Mouse (Mus musculus) G1E (cell line): ENCODE results near the gene Ccpg1os. TPM values are rescaled to one million over a fixed set of nuclear protein-coding genes. Genes with fewer than 3 reads are reported as not detected.

ENCODE experiments used
- ATAC-seq: 2 replicates; pipeline ENCODE4 v1.8.0; 2016; ENCODE audit warnings: mild to moderate bottlenecking; ENCODE audit not compliant: insufficient number of reproducible peaks, poor library complexity, low FRiP score, severe bottlenecking; ENCODE audit errors: extremely low read depth
- DNase-seq: peaks from one replicate; pipeline ENCODE4 v3.0.0; 2012; ENCODE audit warnings: low spot score
- H3K27me3 ChIP-seq: 2 replicates; pipeline ENCODE4 v1.6.1; 2012; ENCODE audit warnings: mild to moderate bottlenecking, low read length, inconsistent platforms; ENCODE audit not compliant: insufficient read depth
- H3K36me3 ChIP-seq: replicated peaks from 2 replicates; pipeline ENCODE3; 2012; ENCODE audit warnings: mild to moderate bottlenecking, inconsistent platforms
- H3K4me1 ChIP-seq: 2 replicates; pipeline ENCODE4 v1.6.1; 2012; ENCODE audit warnings: low read depth, low read length, inconsistent platforms, mixed read lengths; ENCODE audit not compliant: insufficient read depth
- H3K4me3 ChIP-seq: 2 replicates; pipeline ENCODE4 v1.5.1; 2012; ENCODE audit warnings: low read depth, mild to moderate bottlenecking, inconsistent platforms, low read length, moderate library complexity, mixed read lengths
- H3K9me3 ChIP-seq: replicated peaks from 2 replicates; pipeline ENCODE4 v1.6.1; 2012; ENCODE audit warnings: inconsistent platforms
- CTCF ChIP-seq: IDR thresholded peaks from 2 replicates; pipeline ENCODE4 v1.5.1; 2012; ENCODE audit warnings: low read depth, low read length, inconsistent platforms, mixed read lengths
- GATA1 ChIP-seq: IDR thresholded peaks from 2 replicates; pipeline ENCODE4 v1.6.1; 2012; ENCODE audit warnings: borderline replicate concordance, low read length, inconsistent platforms, mixed read lengths
- GATA2 ChIP-seq: IDR thresholded peaks from 2 replicates; pipeline ENCODE4 v1.6.1; 2012; ENCODE audit warnings: low read depth, low read length, inconsistent platforms, borderline replicate concordance
- POLR2AphosphoS5 ChIP-seq: IDR thresholded peaks from 2 replicates; pipeline ENCODE4 v1.6.1; 2012; ENCODE audit warnings: low read depth, low read length, inconsistent platforms; ENCODE audit not compliant: insufficient replicate concordance
- TAL1 ChIP-seq: conservative IDR thresholded peaks from 2 replicates; pipeline ENCODE4 v1.6.1; 2012; ENCODE audit warnings: low read depth, low read length, inconsistent platforms, mixed read lengths
- polyA plus RNA-seq: library from polyadenylated mRNA; stranded (reverse); fragments of >175 nt; gene quantifications from 2 replicates; pipeline ENCODE4 v1.2.3, GENCODE M21; 2012
- total RNA-seq, 2 experiments: library from RNA; stranded (forward) in 1 of 2; stranded (reverse) in 1 of 2; fragments of 200-1000 nt in 1 of 2; fragments of >200 nt in 1 of 2; fragmentation: Nextera tagmentation in 1 of 2; gene quantifications; 2 replicates each; pipeline ENCODE4 v1.2.3; 2014 to 2017

Ccpg1os gene
- total and polyA plus RNA-seq, 3 experiments, result 1.2 to 30.3 (median 17.9) TPM

- peaks cover 24% of the 10 kb centered on the region for H3K4me1 ChIP-seq
- no peaks in the 10 kb centered on the region for H3K36me3 ChIP-seq
- H3K27me3 ChIP-seq, result no peaks in the 10 kb centered on the region
- H3K4me3 ChIP-seq, result no peak overlapping the region
- H3K9me3 ChIP-seq, result no peaks in the 10 kb centered on the region
- TF ChIP-seq POLR2AphosphoS5 (no peak), GATA1 (no peak), GATA2 (no peak), TAL1 (no peak), CTCF (no peak)
- DNase-seq (no peak), ATAC-seq (no peak)
Measured at GRCm38 (mm10) chr9:72988706-72989105, 3.5 kb upstream of the Ccpg1os start.

DNA sequence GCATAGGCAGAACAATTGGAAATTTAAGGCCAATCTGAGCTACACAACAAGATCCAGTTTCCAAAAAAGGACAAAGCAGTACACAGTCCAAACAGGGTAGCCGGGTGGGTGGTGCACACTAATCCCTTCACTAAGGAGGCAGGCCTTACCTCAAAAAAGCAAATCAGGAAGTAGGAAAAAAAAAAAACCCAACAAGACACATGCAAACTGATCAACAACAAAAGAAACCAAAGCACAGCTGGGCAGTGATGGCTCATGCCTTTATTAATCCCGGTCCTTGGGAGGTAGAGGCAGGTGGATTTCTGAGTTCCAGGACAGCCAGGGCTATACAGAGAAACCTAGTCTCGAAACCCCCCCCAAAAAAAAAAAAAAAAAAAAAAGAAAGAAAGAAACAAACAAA is 2.5 kb upstream of the Ccpg1os start:
- H3K27me3 ChIP-seq, result no peaks in the 10 kb centered on the region
- TF ChIP-seq TAL1, result no peak
- H3K36me3 ChIP-seq, result no peaks in the 10 kb centered on the region
- H3K4me1 ChIP-seq, result peaks cover 24% of the 10 kb centered on the region
- H3K9me3 ChIP-seq, result no peaks in the 10 kb centered on the region
- no peak for DNase-seq
- no peak overlapping the region for H3K4me3 ChIP-seq
- ATAC-seq, result no peak

DNA sequence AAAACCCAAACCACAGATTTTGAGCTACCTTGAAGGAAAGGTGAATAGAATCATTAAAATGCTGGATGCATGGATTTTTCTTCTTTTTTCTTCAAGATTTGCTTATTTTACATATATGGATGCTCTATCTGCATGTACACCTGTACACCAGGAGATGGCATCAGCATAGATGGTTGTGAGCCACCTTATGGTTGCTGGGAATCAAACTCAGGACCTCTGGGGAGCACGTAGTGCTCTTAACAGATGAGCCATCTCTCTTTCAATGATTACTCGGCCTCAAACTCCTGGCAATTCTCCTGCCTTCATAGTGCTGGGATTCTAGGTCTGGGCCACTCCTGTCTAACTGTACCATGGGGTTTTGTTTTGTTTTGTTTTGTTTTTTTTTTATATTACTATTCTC is 2.1 kb downstream of the Ccpg1os start:
- DNase-seq (no peak), ATAC-seq (no peak)
- no peak for TF ChIP-seq TAL1
- no peak for TF ChIP-seq POLR2AphosphoS5
- TF ChIP-seq GATA1, result no peak
- TF ChIP-seq GATA2, result no peak
- TF ChIP-seq CTCF, result no peak
- no peaks in the 10 kb centered on the region for H3K36me3 ChIP-seq
- no peaks in the 10 kb centered on the region for H3K27me3 ChIP-seq
- H3K4me3 ChIP-seq, result no peak overlapping the region
- no peaks in the 10 kb centered on the region for H3K9me3 ChIP-seq
- H3K4me1 ChIP-seq, result peaks cover 24% of the 10 kb centered on the region

DNA sequence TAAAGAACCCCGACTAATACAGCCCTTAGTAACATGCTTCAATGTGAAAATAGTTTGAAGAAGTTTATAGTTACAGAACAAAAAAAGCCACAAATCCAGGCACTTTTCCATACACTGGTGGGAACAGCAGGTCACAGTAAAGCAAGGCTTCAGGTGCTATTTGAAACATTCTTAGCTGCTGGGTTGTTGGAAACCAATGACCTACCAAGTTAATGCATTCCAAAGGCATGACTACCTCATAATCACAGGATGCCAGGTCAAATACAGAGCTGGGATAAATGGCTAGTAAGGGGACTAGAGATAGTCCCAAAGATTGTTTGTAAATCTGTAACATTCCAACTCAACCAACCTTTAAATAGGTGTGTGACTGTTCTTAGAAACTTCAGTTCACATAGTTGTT is 9.9 kb downstream of the Ccpg1os start:
- no peak for TF ChIP-seq CTCF
- TF ChIP-seq GATA2, result no peak
- no peak for TF ChIP-seq TAL1
- TF ChIP-seq GATA1, result no peak
- TF ChIP-seq POLR2AphosphoS5, result no peak
- no peaks in the 10 kb centered on the region for H3K4me1 ChIP-seq
- no peak overlapping the region for H3K4me3 ChIP-seq
- no peak for ATAC-seq
- no peaks in the 10 kb centered on the region for H3K9me3 ChIP-seq
- no peak for DNase-seq
- no peaks in the 10 kb centered on the region for H3K27me3 ChIP-seq
- no peaks in the 10 kb centered on the region for H3K36me3 ChIP-seq

DNA sequence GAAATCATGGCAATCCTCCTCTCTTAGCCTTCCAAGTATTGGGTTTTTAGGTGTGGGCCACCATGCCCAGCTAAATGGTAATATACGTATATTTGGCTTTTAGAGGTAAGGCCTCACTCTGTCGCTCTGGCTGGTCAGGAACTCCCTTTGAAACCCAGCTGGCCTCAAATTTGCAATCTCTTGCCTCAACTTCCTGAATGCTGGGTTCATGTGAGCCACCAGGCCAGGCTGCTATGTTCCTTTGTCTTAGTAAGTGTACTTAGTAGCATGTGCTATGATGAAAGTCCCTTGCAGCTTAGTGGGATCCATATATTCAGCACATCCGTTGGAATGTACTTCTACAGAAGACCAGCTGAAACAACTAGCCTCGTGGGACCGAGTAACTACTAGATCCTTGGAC is 10.4 kb downstream of the Ccpg1os start:
- Histone ChIP-seq H3K4me1 (peaks cover 2% of the 10 kb centered on the region; the same call in 1 of the 2 replicates), H3K9me3 (no peaks in the 10 kb centered on the region), H3K4me3 (no peak overlapping the region), H3K36me3 (no peaks in the 10 kb centered on the region), H3K27me3 (no peaks in the 10 kb centered on the region)
- no peak for ATAC-seq
- TF ChIP-seq POLR2AphosphoS5 (no peak), GATA1 (no peak), GATA2 (no peak), TAL1 (no peak), CTCF (no peak)
- no peak for DNase-seq

DNA sequence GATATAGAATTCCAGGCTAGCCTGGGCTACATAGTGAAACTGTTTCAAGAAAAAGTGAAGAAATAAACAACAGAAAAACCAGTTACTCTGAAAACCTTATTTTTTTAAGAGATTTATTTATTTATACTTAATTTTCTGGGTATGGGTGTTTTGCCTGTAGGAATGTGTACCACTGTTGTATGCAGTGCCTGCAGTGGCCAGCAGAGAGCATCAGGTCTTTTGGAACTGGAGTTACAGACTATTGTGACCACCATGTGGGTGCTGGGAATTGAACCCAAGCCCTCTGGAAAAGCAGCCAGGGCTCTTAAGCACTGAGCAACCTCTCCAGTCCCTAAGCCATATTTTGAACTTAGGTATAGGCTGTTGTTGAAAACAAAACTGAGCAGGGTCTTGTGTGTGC is 12.2 kb downstream of the Ccpg1os start:
- TF ChIP-seq TAL1, result no peak
- TF ChIP-seq GATA2, result no peak
- TF ChIP-seq POLR2AphosphoS5, result no peak
- no peak for TF ChIP-seq GATA1
- TF ChIP-seq CTCF, result no peak
- DNase-seq (no peak), ATAC-seq (no peak)
- H3K4me3 ChIP-seq, result no peak overlapping the region
- peaks cover 2% of the 10 kb centered on the region; the same call in 1 of the 2 replicates for H3K4me1 ChIP-seq
- peaks cover 3% of the 10 kb centered on the region; the same call in 1 of the 2 replicates for H3K27me3 ChIP-seq
- H3K36me3 ChIP-seq, result no peaks in the 10 kb centered on the region
- H3K9me3 ChIP-seq, result no peaks in the 10 kb centered on the region

- H3K36me3 ChIP-seq, result no peaks in the 10 kb centered on the region
- no peak for ATAC-seq
- no peak overlapping the region for H3K4me3 ChIP-seq
- peaks cover 3% of the 10 kb centered on the region; the same call in 1 of the 2 replicates for H3K27me3 ChIP-seq
- DNase-seq, result no peak
- peaks cover 2% of the 10 kb centered on the region; the same call in 1 of the 2 replicates for H3K4me1 ChIP-seq
- TF ChIP-seq GATA1 (no peak), GATA2 (no peak), POLR2AphosphoS5 (no peak), CTCF (no peak), TAL1 (no peak)
- no peaks in the 10 kb centered on the region for H3K9me3 ChIP-seq
Measured at GRCm38 (mm10) chr9:72972435-72972834, 12.7 kb downstream of the Ccpg1os start.
